Mouse (Mus musculus) forelimb bud, embryonic 11.5 days (tissue): ENCODE data around the gene Ak1.
A peak's percentile ranks its signal among the peaks of the same experiment; 100 is the strongest.

Experiments used
- DNase-seq: peaks from one replicate; pipeline ENCODE4 v3.0.0-alpha.2; 2012; ENCODE audit warnings: low read depth, low spot score

The Ak1 gene

GRCm38 (mm10) chr2:32601417-32602065 is 20.0 kb upstream of the Ak1 start:
- DNase-seq, result no peak

- DNase-seq, result peak; percentile 81
These were observed 18.9 kb upstream of the Ak1 start for GRCm38 (mm10) chr2:32602600-32603054.

DNA sequence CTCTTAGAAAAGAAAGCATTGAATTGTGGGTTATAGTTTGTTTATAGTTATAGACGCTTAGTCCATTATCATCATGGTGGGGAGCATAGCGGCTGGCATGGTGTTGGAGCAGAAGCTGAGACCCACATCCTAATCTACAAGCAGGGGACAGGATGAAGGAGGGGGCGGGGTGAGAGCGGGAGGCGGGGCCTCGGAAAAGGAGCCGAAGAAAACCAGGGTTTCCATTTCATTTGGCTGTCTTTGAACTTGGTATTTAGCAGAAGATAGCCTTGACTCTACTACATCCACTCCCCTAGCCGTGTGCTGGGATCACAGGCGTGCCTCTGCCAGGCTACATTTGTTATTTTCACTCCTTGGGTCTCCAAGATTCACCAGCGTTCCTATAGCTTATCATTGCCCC is 16.9 kb upstream of the Ak1 start:
- no peak for DNase-seq

DNA sequence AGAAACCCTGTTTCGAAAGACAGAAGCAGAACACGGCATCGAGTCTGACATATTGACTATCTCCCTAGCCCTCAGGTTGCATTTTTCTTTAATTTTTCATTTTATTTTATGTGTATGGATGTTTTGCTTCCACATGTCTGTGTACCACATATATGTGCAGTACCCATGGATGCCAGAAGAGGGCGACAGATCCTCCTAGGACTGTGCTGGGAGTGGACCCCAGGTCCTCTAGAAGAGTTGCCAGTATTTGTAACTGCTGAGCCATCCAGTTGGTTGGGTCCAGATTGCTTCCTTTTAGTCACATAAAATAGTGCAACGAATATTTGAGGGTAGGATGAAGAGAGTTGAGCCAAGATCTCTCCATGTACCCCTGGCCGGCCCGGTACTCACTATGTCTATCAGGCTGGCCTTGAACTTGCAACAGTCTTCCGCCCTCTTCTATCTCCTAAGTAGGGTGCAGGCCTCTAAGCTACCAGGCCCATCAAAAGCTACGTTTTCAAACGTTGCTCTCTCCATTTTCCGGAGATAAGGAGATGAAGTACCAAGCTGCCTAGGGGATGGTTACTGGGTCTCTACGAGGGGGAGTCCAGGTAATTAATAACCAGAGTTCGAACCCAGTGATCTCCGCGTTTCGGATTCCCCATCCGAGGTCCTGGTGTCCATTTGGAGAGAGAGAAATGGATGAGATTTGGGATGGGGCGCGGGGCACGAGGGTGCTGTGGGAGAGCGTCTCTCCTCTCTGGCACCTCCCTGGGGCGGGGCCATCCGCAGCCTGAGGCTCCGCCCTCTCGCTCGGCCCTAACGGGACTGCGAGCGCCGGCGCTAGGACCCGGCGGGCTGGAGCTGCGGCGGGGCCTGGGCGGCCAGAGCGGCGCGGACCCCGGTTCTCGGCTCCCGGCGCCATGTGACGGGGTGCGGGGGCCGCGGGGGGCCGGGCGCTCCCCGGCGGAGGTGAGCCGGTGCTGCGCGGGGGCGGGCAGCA is 15.1 kb upstream of the Ak1 start:
- peak; percentile 80 for DNase-seq

DNA sequence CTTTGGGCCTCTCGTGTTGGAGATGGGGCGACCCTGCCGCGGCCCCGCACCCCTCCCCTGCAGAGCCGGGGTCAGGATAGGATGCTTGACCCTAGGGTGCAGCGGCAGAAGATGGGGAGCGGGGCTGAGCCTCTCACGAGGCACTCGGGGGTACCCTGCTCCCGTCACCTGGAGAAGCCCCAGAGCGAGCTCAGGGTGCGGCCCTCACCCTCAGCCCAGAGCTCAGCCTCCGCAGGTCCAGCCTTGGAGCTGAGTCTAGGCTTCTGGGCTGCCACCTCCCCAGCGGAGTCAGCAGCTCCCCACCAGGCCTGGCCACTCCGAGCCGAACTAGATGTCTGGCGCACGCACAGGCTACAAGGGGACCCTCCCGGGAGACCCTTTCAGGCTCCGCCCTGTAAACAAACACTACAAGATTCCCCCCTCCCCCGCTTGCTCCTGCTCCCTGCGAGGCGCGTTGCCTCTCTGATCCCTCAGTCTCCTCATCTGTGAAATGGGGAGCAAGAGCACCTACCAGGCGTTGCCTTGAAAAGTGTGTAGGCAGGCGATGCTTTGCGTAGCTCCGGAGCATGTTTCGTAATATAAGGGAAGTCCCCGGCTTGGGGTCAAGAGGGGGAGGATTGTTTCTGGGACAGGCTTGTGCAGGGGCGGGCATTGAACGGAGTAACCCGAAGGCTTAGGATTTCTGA is 14.2 kb upstream of the Ak1 start:
- DNase-seq, result peak; percentile 70

- DNase-seq, result peak; percentile 62
These were observed 13.3 kb upstream of the Ak1 start for GRCm38 (mm10) chr2:32608141-32608777.

DNA sequence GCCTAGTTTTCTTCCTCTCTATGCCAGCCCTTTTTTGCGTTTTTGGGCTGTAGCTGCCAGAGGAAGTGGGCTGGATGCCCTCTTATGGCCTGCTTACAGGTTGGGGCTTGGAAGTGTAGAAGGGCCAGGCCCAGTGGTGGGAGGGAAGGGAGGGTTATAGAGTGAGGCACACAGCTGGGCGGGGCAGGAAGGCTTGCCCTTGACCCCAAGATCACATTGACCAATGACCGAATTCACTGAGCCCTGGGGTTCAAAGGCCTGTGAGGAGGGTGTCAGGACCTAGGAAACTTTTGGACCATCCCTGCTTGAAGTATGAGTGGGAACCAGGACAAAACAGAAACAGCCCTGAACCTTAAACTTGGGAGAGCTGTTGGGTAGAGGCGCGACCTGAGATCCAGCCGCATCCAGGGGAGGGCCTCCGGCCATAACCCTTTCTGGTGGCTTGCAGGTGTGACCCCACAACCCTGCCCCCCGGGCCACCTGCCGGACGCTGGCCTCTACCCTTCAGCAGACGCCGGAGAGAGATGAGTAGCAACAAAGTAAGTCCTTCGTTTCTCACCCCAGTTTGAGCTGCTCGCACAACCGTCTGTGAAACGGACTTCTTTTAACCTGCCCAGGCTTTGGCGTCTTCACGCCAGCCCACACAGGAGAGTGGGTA is 12.7 kb upstream of the Ak1 start:
- no peak for DNase-seq

DNA sequence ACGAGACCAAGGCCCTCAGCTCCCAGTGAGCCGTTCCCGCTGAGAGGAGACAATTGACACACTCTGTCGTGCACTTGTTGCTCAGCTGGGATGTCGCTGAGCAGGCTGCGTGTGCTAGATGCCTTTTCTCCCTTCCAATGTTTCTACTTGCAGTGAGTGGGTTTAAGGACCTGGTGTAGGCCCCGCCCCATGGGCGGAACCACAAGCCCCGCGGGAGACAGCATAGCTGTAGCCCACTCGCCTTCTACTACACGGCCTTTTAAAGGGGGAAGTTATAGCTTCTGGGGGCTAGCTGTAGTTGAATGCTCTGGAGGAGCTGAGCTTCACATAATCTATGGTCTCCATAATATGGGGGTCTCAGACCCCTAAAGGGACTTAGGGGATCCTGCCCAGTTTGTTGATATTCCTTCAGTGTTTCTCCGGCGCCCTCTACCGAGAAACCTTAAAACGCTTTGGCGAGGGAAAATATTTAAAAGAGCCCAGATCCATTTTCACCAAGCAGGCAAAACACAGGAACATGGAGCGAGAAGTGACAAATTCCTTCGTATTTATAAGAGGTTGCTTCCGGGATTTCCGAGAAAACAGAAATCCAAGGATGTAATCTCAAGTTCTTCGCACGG is 10.8 kb upstream of the Ak1 start:
- no peak for DNase-seq

GRCm38 (mm10) chr2:32612274-32612673 is 9.3 kb upstream of the Ak1 start:
- no peak for DNase-seq

DNA sequence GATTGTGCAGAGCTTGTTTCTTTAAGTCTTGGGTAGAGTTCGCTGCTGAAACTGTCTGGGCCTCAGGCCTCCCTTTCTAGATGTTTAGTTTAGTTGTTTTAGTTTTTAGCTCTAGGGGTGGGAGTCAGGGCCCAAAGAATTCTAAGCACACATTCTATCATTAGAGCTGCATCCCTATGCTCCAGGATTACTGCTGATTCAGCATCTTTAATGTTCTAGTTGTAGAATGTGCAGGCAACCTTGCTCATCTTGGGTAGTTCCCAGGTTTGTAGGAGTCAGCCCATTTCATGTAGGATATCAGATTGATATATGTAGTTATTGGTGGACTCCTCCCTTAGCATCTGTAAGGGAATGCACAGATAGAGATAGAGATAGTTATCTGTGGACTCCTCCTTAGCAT is 4.4 kb upstream of the Ak1 start:
- DNase-seq, result no peak

GRCm38 (mm10) chr2:32617601-32618000 is 4.0 kb upstream of the Ak1 start:
- DNase-seq, result no peak

DNA sequence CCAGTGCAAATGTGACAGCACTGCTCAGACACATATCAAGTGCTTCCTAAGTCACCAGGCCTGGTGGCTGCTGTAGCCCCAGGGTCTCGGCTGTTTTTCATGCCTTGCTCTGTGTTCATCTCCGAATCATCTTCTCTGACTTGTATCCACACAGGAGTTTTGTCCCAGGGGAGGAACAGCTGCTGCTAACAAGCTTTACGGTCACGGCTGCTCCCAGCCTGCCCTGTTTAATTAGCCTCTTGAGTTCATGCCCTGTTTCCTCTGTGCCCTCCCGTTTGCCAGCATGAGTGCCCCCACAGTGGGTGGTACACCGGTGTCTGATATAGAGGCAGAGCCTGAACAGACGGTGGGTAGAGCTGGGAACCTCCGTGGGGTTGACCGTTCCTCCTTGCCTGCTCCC is 3.5 kb upstream of the Ak1 start:
- DNase-seq, result no peak

- DNase-seq, result peak; percentile 68
These were observed 659 bp upstream of the Ak1 start for GRCm38 (mm10) chr2:32620682-32621516.

DNA sequence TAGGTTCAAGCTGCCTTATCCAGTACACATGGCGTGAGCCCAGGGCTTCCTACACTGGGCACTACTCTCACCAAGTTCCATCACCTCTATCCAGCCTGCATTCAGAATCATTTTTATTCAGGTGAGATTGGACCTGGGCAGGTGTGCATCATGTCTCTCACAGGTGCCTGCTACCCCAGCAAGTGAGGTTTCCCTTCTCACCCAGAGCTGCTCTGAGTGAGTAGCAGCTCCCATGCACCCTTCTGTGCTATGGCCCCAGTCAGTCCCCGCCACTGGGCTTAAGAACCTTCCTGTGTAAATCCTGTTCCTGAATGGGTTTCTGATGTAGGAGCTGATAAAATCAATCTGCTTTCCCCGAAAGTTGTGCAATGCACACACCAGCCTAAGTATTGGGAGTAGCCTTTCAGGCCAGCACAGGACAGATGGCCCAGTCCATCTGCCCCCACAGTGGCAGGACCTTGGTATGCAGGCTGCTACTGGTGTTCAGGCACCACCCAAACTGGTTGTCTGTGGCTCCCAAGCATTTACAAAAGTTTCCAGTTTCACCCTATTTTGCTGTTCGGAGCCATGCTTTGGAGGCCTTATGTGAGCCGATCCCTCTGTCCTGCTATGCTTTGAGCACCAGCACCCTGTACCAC is 2.7 kb downstream of the Ak1 start:
- DNase-seq, result no peak

- DNase-seq, result peak; percentile 71
These were observed 3.8 kb downstream of the Ak1 start for GRCm38 (mm10) chr2:32625212-32625872.

GRCm38 (mm10) chr2:32625873-32626694 is 4.5 kb downstream of the Ak1 start:
- no peak for DNase-seq

- DNase-seq, result no peak
These were observed 5.9 kb downstream of the Ak1 start for GRCm38 (mm10) chr2:32627266-32628043.
